Mouse (Mus musculus): ENCODE data around the gene Pop7. TPM values are rescaled to one million over a fixed set of nuclear protein-coding genes. Genes with fewer than 3 reads are reported as not detected.
A peak's percentile ranks its signal among the peaks of the same experiment; 100 is the strongest.

The Pop7 gene
- polyA plus RNA-seq, 1 experiment from 2014 or later: 43.2 TPM

- in situ Hi-C loops (cut with MboI; ENCODE audit: low pct_unique_long_range_greater_than_20kb): loop anchor here (5.0 kb wide), 1 partner anchor 167 kb away; no protein-coding TSS in a partner anchor
- CTCF ChIA-PET: interaction anchor here (1.3 to 4.0 kb wide), 3 partner anchors 9 to 30 kb away, joined by 3 to 30 read pairs (median 9); partner anchors contain the start of gene Gigyf1
- POLR2A ChIA-PET: interaction anchor here (1.1 to 1.2 kb wide), 2 partner anchors 27 to 198 kb away, joined by 3 read pairs; no protein-coding TSS in a partner anchor
- ATAC-seq (no peak), DNase-seq (ENCODE audit: low read depth, low spot score) (no peak)
- no peaks in the 10 kb centered on the region for H3K27me3 ChIP-seq
- no peak for TF ChIP-seq CTCF (IDR thresholded peaks at IDR 0.05)
Measured at GRCm38 (mm10) chr5:137504041-137504440, 1.7 kb upstream of the Pop7 start.

GRCm38 (mm10) chr5:137502667-137503110 lies 371 bp upstream of the Pop7 start:
- H3K27me3 ChIP-seq: no peaks in the 10 kb centered on the region
- DNase-seq (ENCODE audit: low read depth, low spot score): peak; percentile 55
- ChIA-PET CTCF (interaction anchor here (0.7 to 4.6 kb wide), 27 partner anchors 10 to 386 kb away, joined by 3 to 30 read pairs (median 5); partner anchors contain the start of genes Gigyf1 and Srrt), POLR2A (interaction anchor here (0.6 to 2.0 kb wide), 8 partner anchors 9 to 191 kb away, joined by 3 to 6 read pairs (median 4); no protein-coding TSS in a partner anchor)
- peak; percentile 85 for ATAC-seq
- in situ Hi-C loops (cut with MboI; ENCODE audit: low pct_unique_long_range_greater_than_20kb): loop anchor here (5.0 kb wide), 1 partner anchor 165 kb away; no protein-coding TSS in a partner anchor
- TF ChIP-seq CTCF (IDR thresholded peaks at IDR 0.05): no peak

GRCm38 (mm10) chr5:137500186-137500585 lies 2.1 kb downstream of the Pop7 start:
- DNase-seq (ENCODE audit: low read depth, low spot score): no peak
- POLR2A ChIA-PET: interaction anchor here (0.7 kb wide), 1 partner anchor 31 kb away, joined by 5 read pairs; no protein-coding TSS in a partner anchor
- in situ Hi-C loops (cut with MboI; ENCODE audit: low pct_unique_long_range_greater_than_20kb): loop anchor here (5.0 kb wide), 1 partner anchor 163 kb away; no protein-coding TSS in a partner anchor
- ATAC-seq: no peak
- no peaks in the 10 kb centered on the region for H3K27me3 ChIP-seq
- CTCF ChIA-PET: interaction anchor here (2.4 to 4.6 kb wide), 3 partner anchors 7 to 166 kb away, joined by 12 to 26 read pairs (median 17); no protein-coding TSS in a partner anchor
- TF ChIP-seq CTCF (IDR thresholded peaks at IDR 0.05): no peak

GRCm38 (mm10) chr5:137493831-137494230 lies 8.5 kb downstream of the Pop7 start:
- TF ChIP-seq CTCF (IDR thresholded peaks at IDR 0.05): no peak
- CTCF ChIA-PET: interaction anchor here (1.0 to 2.9 kb wide), 2 partner anchors 7 to 11 kb away, joined by 3 to 17 read pairs; partner anchors contain the start of gene Pop7
- no peaks in the 10 kb centered on the region for H3K27me3 ChIP-seq
- DNase-seq (ENCODE audit: low read depth, low spot score) (no peak), ATAC-seq (no peak)
- POLR2A ChIA-PET: interaction anchor here (0.9 kb wide), 1 partner anchor 8 kb away, joined by 3 read pairs; the partner anchor contains the start of gene Pop7
- in situ Hi-C loops (cut with MboI; ENCODE audit: low pct_unique_long_range_greater_than_20kb): no loop called here

GRCm38 (mm10) chr5:137491559-137491958 lies 10.8 kb downstream of the Pop7 start:
- ATAC-seq (no peak), DNase-seq (ENCODE audit: low read depth, low spot score) (no peak)
- POLR2A ChIA-PET: no interaction called here
- CTCF ChIA-PET: interaction anchor here (1.0 to 2.9 kb wide), 2 partner anchors 9 to 10 kb away, joined by 3 to 17 read pairs; partner anchors contain the start of gene Pop7
- TF ChIP-seq CTCF (IDR thresholded peaks at IDR 0.05): no peak
- peaks cover 1% of the 10 kb centered on the region for H3K27me3 ChIP-seq
- in situ Hi-C loops (cut with MboI; ENCODE audit: low pct_unique_long_range_greater_than_20kb): no loop called here

GRCm38 (mm10) chr5:137487616-137488015 lies 14.7 kb downstream of the Pop7 start:
- ATAC-seq: no peak
- in situ Hi-C loops (cut with MboI; ENCODE audit: low pct_unique_long_range_greater_than_20kb): no loop called here
- DNase-seq (ENCODE audit: low read depth, low spot score): no peak
- peaks cover 4% of the 10 kb centered on the region for H3K27me3 ChIP-seq
- POLR2A ChIA-PET: no interaction called here
- CTCF ChIA-PET: interaction anchor here (3.2 kb wide), 1 partner anchor 14 kb away, joined by 26 read pairs; the partner anchor contains the start of gene Pop7
- TF ChIP-seq CTCF (IDR thresholded peaks at IDR 0.05): no peak

- peaks cover 4% of the 10 kb centered on the region for H3K27me3 ChIP-seq
- CTCF ChIA-PET: interaction anchor here (1.0 kb wide), 1 partner anchor 15 kb away, joined by 3 read pairs; no protein-coding TSS in a partner anchor
- in situ Hi-C loops (cut with MboI; ENCODE audit: low pct_unique_long_range_greater_than_20kb): no loop called here
- TF ChIP-seq CTCF (IDR thresholded peaks at IDR 0.05): no peak
- ATAC-seq: no peak
- DNase-seq (ENCODE audit: low read depth, low spot score): no peak
- POLR2A ChIA-PET: interaction anchor here (0.7 kb wide), 1 partner anchor 136 kb away, joined by 3 read pairs; no protein-coding TSS in a partner anchor
Measured at GRCm38 (mm10) chr5:137485851-137486155, 16.5 kb downstream of the Pop7 start.

- in situ Hi-C loops (cut with MboI; ENCODE audit: low pct_unique_long_range_greater_than_20kb): no loop called here
- peaks cover 4% of the 10 kb centered on the region for H3K27me3 ChIP-seq
- ATAC-seq: no peak
- ChIA-PET CTCF (interaction anchor here (0.9 to 1.0 kb wide), 2 partner anchors 14 to 151 kb away, joined by 3 read pairs; partner anchors contain the start of gene Slc12a9), POLR2A (interaction anchor here (0.7 to 1.1 kb wide), 2 partner anchors 16 to 137 kb away, joined by 3 read pairs; no protein-coding TSS in a partner anchor)
- DNase-seq (ENCODE audit: low read depth, low spot score): no peak
- TF ChIP-seq CTCF (IDR thresholded peaks at IDR 0.05): no peak
Measured at GRCm38 (mm10) chr5:137485071-137485850, 17.1 kb downstream of the Pop7 start.

GRCm38 (mm10) chr5:137481897-137482296 lies 20.4 kb downstream of the Pop7 start:
- DNase-seq (ENCODE audit: low read depth, low spot score) (no peak), ATAC-seq (no peak)
- H3K27me3 ChIP-seq: peaks cover 4% of the 10 kb centered on the region
- no peak for TF ChIP-seq CTCF (IDR thresholded peaks at IDR 0.05)
- in situ Hi-C loops (cut with MboI; ENCODE audit: low pct_unique_long_range_greater_than_20kb): no loop called here
- POLR2A ChIA-PET: no interaction called here
- CTCF ChIA-PET: interaction anchor here (0.7 to 2.9 kb wide), 3 partner anchors 10 to 1636 kb away, joined by 3 to 21 read pairs (median 3); partner anchors contain the start of gene Pop7

GRCm38 (mm10) chr5:137481138-137481537 lies 21.2 kb downstream of the Pop7 start:
- CTCF ChIA-PET: interaction anchor here (0.9 kb wide), 1 partner anchor 34 kb away, joined by 3 read pairs; no protein-coding TSS in a partner anchor
- ATAC-seq (no peak), DNase-seq (ENCODE audit: low read depth, low spot score) (peak; percentile 56)
- in situ Hi-C loops (cut with MboI; ENCODE audit: low pct_unique_long_range_greater_than_20kb): no loop called here
- POLR2A ChIA-PET: interaction anchor here (0.8 kb wide), 1 partner anchor 188 kb away, joined by 7 read pairs; no protein-coding TSS in a partner anchor
- TF ChIP-seq CTCF (IDR thresholded peaks at IDR 0.05): no peak
- H3K27me3 ChIP-seq: no peaks in the 10 kb centered on the region
